Mouse (Mus musculus) thymus, adult 2 months (tissue): ENCODE measurements around the gene Gm20388. TPM values are rescaled to one million over a fixed set of nuclear protein-coding genes. Genes with fewer than 3 reads are reported as not detected.

Experiments used
- DNase-seq: peaks from one replicate; pipeline ENCODE4 v3.0.0; 2021
- H3K27ac ChIP-seq: fragments of 200-500 bp; 2 replicates; pipeline ENCODE4 v1.5.1; 2012; ENCODE audit warnings: low read length, control low read depth; ENCODE audit not compliant: control insufficient read depth, insufficient read depth
- H3K27me3 ChIP-seq: fragments of 200-500 bp; 2 replicates; pipeline ENCODE4 v1.6.1; 2012; ENCODE audit warnings: mild to moderate bottlenecking, low read length, moderate library complexity, mixed read lengths; ENCODE audit not compliant: control insufficient read depth, insufficient read depth
- H3K36me3 ChIP-seq: fragments of 200-500 bp; 2 replicates; pipeline ENCODE4 v1.6.1; 2012; ENCODE audit warnings: mild to moderate bottlenecking, low read length, moderate library complexity; ENCODE audit not compliant: control insufficient read depth, insufficient read depth
- H3K4me1 ChIP-seq: fragments of 200-500 bp; replicated peaks from 2 replicates; pipeline ENCODE4 v1.6.1; 2012; ENCODE audit warnings: low read length; ENCODE audit not compliant: control insufficient read depth, insufficient read depth
- H3K4me3 ChIP-seq: fragments of 200-500 bp; 2 replicates; pipeline ENCODE4 v1.5.1; 2012; ENCODE audit warnings: mild to moderate bottlenecking, low read length, control low read depth, moderate library complexity; ENCODE audit not compliant: control insufficient read depth, insufficient read depth
- CTCF ChIP-seq: fragments of 200-500 bp; IDR thresholded peaks from 2 replicates; pipeline ENCODE4 v1.5.1; 2012; ENCODE audit warnings: mild to moderate bottlenecking, control low read depth, low read length, moderate library complexity, borderline replicate concordance; ENCODE audit not compliant: control insufficient read depth, poor library complexity, insufficient read depth; ENCODE audit errors: extremely low read depth
- POLR2A ChIP-seq: fragments of 200-500 bp; IDR thresholded peaks from 2 replicates; pipeline ENCODE4 v1.6.1; 2012; ENCODE audit warnings: mild to moderate bottlenecking, low read length, control low read depth, moderate library complexity; ENCODE audit not compliant: control insufficient read depth, poor library complexity, insufficient read depth; ENCODE audit errors: extremely low read depth
- whole genome bisulfite sequencing: fragments of 180-500 bp; shearing (Covaris S2); methylation state at CpG from one replicate; pipeline ENCODE4 v1.1.7; 2018; 5-methylcytosine and 5-hydroxymethylcytosine counted together
- polyA plus RNA-seq: library from polyadenylated mRNA; depleted of rRNA; stranded (reverse); fragments of >200 nt; gene quantifications from 2 replicates; pipeline ENCODE4 v1.2.3, GENCODE M21; 2012

Gm20388 gene
- polyA plus RNA-seq, 1 experiment, result 103 TPM

DNA sequence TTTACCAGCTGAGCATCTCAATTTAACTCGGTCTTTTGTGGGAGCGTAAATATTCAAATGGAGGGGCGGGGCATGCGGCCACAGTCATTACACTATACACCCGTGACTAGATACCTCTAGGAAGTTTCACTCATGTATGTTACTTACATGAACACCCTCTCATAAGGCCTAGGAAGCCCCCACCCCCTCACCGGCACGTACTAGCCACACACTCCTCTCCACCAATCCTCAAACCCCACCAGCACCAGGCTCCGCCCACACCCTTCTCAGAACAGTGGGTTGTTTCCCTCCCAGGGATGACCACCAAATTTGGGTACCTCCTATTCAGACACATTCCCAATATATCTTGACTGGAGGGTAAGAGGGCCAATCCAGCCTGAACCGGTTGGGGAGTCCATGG lies 696.8 kb downstream of the Gm20388 start:
- DNase-seq, result no peak
- TF ChIP-seq POLR2A, result no peak
- no peak for TF ChIP-seq CTCF
- Histone ChIP-seq H3K4me3 (no peak overlapping the region), H3K36me3 (no peaks in the 10 kb centered on the region), H3K27ac (no peak overlapping the region), H3K4me1 (0 out of 2 replicates have a peak, but pooled peaks cover 2% of the 10 kb centered on the region), H3K27me3 (no peaks in the 10 kb centered on the region)
- WGBS, result 87% methylated on average over 9 of the region's 9 CpGs

DNA sequence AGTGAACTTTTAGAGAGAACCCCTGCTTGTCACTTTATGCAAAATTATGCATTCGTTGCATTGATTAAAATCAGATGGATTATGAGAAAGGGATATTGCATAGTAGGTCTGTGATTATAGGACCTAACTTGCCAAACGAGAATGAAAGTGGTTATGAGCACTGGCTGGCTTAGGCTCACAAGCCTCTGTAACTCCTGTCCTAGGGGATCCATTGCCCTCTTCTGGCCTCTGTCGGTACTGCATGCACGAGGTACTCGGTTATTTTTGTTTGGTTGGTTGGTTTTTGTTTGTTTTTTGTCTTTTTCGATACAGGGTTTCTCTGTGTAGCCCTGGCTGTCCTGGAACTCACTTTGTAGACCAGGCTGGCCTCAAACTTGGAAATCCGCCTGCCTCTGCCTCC lies 697.2 kb downstream of the Gm20388 start:
- TF ChIP-seq CTCF, result no peak
- no peak for TF ChIP-seq POLR2A

GRCm38 (mm10) chr8:120610824-120611223 lies 700.2 kb downstream of the Gm20388 start:
- WGBS, result 92% methylated on average over 6 of the region's 6 CpGs
- TF ChIP-seq POLR2A, result no peak
- no peak for TF ChIP-seq CTCF
- Histone ChIP-seq H3K36me3 (no peaks in the 10 kb centered on the region), H3K4me3 (no peak overlapping the region), H3K27ac (no peak overlapping the region), H3K27me3 (no peaks in the 10 kb centered on the region), H3K4me1 (0 out of 2 replicates have a peak, but pooled peaks cover 2% of the 10 kb centered on the region)
- DNase-seq, result no peak

More for the DNA sequence above, 697.2 kb downstream of the Gm20388 start:
- peak; percentile 80 for DNase-seq
- Histone ChIP-seq H3K27me3 (no peaks in the 10 kb centered on the region), H3K36me3 (no peaks in the 10 kb centered on the region), H3K4me3 (no peak overlapping the region), H3K4me1 (0 out of 2 replicates have a peak, but pooled peaks cover 2% of the 10 kb centered on the region), H3K27ac (no peak overlapping the region)
- 14% methylated on average over 7 of the region's 7 CpGs for WGBS

DNA sequence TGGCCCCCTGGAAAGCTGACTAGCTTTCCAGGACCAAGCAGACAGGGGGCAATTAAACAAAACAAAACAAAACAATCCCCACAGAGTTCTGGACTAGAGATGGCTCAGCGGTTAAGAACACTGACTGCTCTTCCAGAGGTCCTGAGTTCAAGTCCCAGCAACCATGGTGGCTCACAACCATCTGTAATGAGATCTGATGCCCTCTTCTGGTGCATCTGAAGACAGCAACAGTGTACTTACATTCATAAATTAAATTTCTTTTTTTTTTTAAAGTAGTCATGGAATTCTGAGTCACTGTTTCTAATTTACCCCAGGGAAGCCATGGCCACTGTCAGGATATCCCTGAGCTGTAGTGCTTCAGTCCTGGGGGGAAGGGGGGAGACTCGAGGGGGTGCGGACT lies 703.9 kb downstream of the Gm20388 start:
- no peaks in the 10 kb centered on the region for H3K4me1 ChIP-seq
- no peaks in the 10 kb centered on the region for H3K27me3 ChIP-seq
- H3K4me3 ChIP-seq, result no peak overlapping the region
- no peak overlapping the region for H3K27ac ChIP-seq
- WGBS, result 95% methylated on average over 3 of the region's 3 CpGs
- no peak for DNase-seq
- TF ChIP-seq POLR2A (no peak), CTCF (no peak)
- no peaks in the 10 kb centered on the region for H3K36me3 ChIP-seq

DNA sequence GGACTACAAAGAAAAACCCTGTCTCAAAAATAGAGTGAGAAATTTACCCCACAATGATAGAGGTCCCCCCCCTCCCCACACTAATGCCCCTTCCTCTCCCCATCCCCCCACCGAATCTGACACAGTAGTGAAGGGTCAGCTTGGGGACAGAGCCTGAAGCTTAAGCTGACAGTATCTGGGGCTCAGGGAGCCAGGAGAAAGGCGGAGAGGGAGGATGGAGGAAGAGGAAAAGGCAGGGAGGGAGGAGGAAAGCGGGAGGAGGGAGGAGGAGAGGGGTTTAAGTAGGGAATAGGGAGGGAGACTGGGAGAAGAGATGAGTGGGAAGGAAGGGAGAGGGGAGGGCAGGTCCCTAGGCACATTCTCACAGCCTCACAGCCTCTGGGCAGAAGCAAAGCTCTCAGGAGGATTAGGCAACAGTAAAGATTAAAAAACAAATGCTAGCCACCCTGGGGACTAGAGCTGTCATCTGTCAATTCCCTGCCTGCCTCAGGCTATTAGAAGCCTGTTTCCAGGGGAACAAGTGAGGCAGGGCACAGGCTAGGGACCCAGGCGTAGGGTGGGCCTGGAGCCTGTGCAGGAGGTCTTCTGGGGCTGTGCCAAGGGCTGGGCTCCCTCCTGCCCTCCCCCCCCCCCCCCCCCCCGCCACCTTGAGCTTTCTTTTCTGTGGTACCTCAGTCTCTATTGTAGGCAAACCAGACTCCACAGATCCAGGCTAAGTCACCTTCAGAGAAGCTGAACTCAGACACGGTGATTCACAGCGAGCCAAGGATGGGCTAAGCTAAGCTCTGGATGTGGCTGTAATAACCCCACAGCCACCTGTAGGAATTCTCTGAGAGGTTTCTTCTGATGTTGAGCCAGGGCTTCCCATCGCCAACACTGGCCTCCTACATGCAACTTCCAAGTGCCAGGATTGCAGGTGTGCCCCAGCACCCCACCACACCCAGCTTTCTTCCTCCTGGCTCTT lies 706.3 kb downstream of the Gm20388 start:
- WGBS, result 87% methylated on average over 8 of the region's 8 CpGs
- Histone ChIP-seq H3K27me3 (no peaks in the 10 kb centered on the region), H3K4me3 (no peak overlapping the region), H3K27ac (no peak overlapping the region), H3K4me1 (no peaks in the 10 kb centered on the region), H3K36me3 (no peaks in the 10 kb centered on the region)
- DNase-seq, result no peak
- TF ChIP-seq POLR2A (no peak), CTCF (no peak)

- Histone ChIP-seq H3K27ac (no peak overlapping the region), H3K36me3 (no peaks in the 10 kb centered on the region), H3K27me3 (no peaks in the 10 kb centered on the region), H3K4me1 (no peaks in the 10 kb centered on the region), H3K4me3 (no peak overlapping the region)
- DNase-seq, result peak; percentile 74
- TF ChIP-seq POLR2A (no peak), CTCF (peak; percentile 81)
- 2% methylated on average over 6 of the region's 6 CpGs for WGBS
These were observed 707.5 kb downstream of the Gm20388 start for GRCm38 (mm10) chr8:120618110-120618509.
